Mouse (Mus musculus) midbrain, embryonic 14.5 days (tissue): ENCODE results near the gene Usp33. TPM values are rescaled to one million over a fixed set of nuclear protein-coding genes. Genes with fewer than 3 reads are reported as not detected.

ENCODE experiments used
- ATAC-seq: fragments of 200-750 bp; cut with Nextera tagmentation; 2 replicates; pipeline ENCODE4 v1.8.0; 2017; ENCODE audit warnings: moderate number of reproducible peaks, moderate library complexity; ENCODE audit not compliant: low FRiP score, low TSS enrichment
- DNase-seq: peaks from one replicate; pipeline ENCODE4 v3.0.0-alpha.2; 2015
- H3K27ac ChIP-seq: fragments of 300-500 bp; sonication (generic); replicated peaks from 2 replicates; pipeline ENCODE4 v1.5.1; 2014; ENCODE audit warnings: mild to moderate bottlenecking, low read depth, low read length, moderate library complexity
- H3K27me3 ChIP-seq: fragments of 300-500 bp; sonication (generic); 2 replicates; pipeline ENCODE4 v1.6.1; 2014; ENCODE audit warnings: low read length, control low read depth, mixed read lengths; ENCODE audit not compliant: control insufficient read depth, insufficient read depth
- H3K36me3 ChIP-seq: fragments of 300-500 bp; sonication (generic); 2 replicates; pipeline ENCODE4 v1.6.1; 2014; ENCODE audit warnings: low read length, control low read depth; ENCODE audit not compliant: control insufficient read depth, insufficient read depth
- H3K4me1 ChIP-seq: fragments of 300-500 bp; sonication (generic); 2 replicates; pipeline ENCODE4 v1.6.1; 2014; ENCODE audit warnings: mild to moderate bottlenecking, antibody characterized with exemption, low read length, control low read depth; ENCODE audit not compliant: control insufficient read depth, insufficient read depth
- H3K4me2 ChIP-seq: fragments of 300-500 bp; sonication (generic); 2 replicates; pipeline ENCODE4 v1.6.1; 2014; ENCODE audit warnings: mild to moderate bottlenecking, low read length, moderate library complexity
- H3K4me3 ChIP-seq: fragments of 300-500 bp; sonication (generic); replicated peaks from 2 replicates; pipeline ENCODE4 v1.5.1; 2014; ENCODE audit warnings: low read depth, low read length
- H3K9ac ChIP-seq: fragments of 300-500 bp; sonication (generic); replicated peaks from 2 replicates; pipeline ENCODE4 v1.6.1; 2014; ENCODE audit warnings: mild to moderate bottlenecking, low read length, moderate library complexity
- H3K9me3 ChIP-seq: fragments of 300-500 bp; sonication (generic); 2 replicates; pipeline ENCODE4 v1.6.1; 2016; ENCODE audit warnings: low read length, control low read depth, mixed read lengths; ENCODE audit not compliant: control insufficient read depth
- WGBS: fragments of 180-500 bp; shearing (Covaris S2); extraction: QIAGEN DNeasy Blood & Tissue Kit; methylation state at CpG from one replicate; pipeline ENCODE4 v1.1.7; 2014; 5-methylcytosine and 5-hydroxymethylcytosine counted together
- polyA plus RNA-seq: library from polyadenylated mRNA; unstranded; fragments of >200 nt; fragmentation: Nextera tagmentation; extraction: Ambion mirVana; gene quantifications from 2 replicates; pipeline ENCODE4 v1.2.1, GENCODE M21; 2014

Gene Usp33
- polyA plus RNA-seq, 1 experiment from 2014 or later: 117 TPM

DNA sequence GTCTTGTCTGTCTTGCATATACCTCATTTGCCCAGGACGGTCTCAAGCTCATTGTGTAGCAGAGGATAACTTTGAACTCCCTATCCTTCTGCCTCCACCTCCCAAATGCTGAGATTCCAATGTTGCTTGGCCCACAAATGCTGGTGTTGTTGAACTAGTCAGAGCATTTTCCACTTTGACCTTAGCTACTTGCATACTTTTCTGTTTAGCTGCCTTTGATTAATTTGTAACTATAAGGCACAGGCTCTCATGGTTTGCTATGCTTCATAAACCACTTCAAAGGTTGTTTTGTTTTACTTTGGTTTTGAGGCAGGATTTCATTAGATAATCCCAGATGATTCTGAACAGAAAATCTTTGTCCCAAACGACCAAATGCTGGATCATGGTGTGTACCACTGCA, 57.5 kb downstream of the Usp33 start:
- Histone ChIP-seq H3K4me3 (no peak overlapping the region), H3K4me2 (no peak overlapping the region), H3K9me3 (no peaks in the 10 kb centered on the region), H3K9ac (no peak overlapping the region), H3K36me3 (no peaks in the 10 kb centered on the region), H3K4me1 (no peaks in the 10 kb centered on the region), H3K27me3 (no peaks in the 10 kb centered on the region), H3K27ac (no peak overlapping the region)
- no peak for DNase-seq
- 70% methylated on average over 2 of the region's 2 CpGs for WGBS
- ATAC-seq: no peak

- no peaks in the 10 kb centered on the region for H3K27me3 ChIP-seq
- no peak overlapping the region for H3K9ac ChIP-seq
- H3K4me1 ChIP-seq: no peaks in the 10 kb centered on the region
- no peak overlapping the region for H3K4me2 ChIP-seq
- WGBS: 94% methylated on average over 7 of the region's 7 CpGs
- H3K27ac ChIP-seq: no peak overlapping the region
- no peaks in the 10 kb centered on the region for H3K9me3 ChIP-seq
- no peaks in the 10 kb centered on the region for H3K36me3 ChIP-seq
- DNase-seq: no peak
- H3K4me3 ChIP-seq: no peak overlapping the region
- no peak for ATAC-seq
These were observed 59.1 kb downstream of the Usp33 start for GRCm38 (mm10) chr3:152405420-152405819.

DNA sequence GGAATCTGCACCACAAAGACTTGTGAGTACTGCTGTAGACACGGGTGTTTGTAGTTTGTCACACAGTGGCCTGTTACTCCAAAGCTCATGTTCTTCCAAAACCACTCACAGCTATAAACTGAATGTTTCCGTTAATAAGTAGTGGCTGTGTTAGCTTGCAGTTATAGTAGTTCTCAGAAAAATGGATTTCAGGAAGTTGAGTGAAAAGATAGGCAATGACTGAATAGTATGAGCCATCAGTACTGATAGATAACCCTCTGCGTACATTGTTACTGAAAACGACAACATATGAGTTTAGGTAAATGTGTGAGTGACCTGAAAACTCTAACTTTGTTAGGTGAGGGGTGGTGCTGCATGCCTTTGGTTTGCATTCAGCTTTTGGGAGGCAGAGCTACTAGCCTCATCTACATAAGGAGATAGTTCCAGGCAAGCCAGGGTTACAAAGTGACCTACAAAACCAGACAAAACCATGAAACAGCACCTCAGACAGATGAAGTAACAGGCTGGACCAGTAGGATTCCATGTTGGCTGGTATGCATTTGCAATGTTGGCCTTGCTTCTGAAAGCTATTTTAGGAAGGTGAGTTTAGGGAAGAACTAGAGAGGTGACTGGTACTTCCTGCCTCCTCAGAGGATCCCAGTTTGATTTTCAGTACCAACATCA, 59.8 kb downstream of the Usp33 start:
- H3K9me3 ChIP-seq: no peaks in the 10 kb centered on the region
- no peaks in the 10 kb centered on the region for H3K4me1 ChIP-seq
- H3K4me2 ChIP-seq: no peak overlapping the region
- WGBS: 91% methylated on average over 4 of the region's 4 CpGs
- ATAC-seq: no peak
- H3K9ac ChIP-seq: no peak overlapping the region
- no peaks in the 10 kb centered on the region for H3K27me3 ChIP-seq
- H3K36me3 ChIP-seq: no peaks in the 10 kb centered on the region
- no peak for DNase-seq
- H3K27ac ChIP-seq: no peak overlapping the region
- no peak overlapping the region for H3K4me3 ChIP-seq

- Histone ChIP-seq H3K27ac (no peak overlapping the region), H3K36me3 (no peaks in the 10 kb centered on the region), H3K9me3 (no peaks in the 10 kb centered on the region), H3K9ac (no peak overlapping the region), H3K4me1 (no peaks in the 10 kb centered on the region), H3K27me3 (no peaks in the 10 kb centered on the region), H3K4me3 (no peak overlapping the region), H3K4me2 (no peak overlapping the region)
- ATAC-seq (no peak), DNase-seq (no peak)
- WGBS: 93% methylated on average over 7 of the region's 7 CpGs
These were observed 64.8 kb downstream of the Usp33 start for GRCm38 (mm10) chr3:152410980-152411551.

- Histone ChIP-seq H3K9me3 (no peaks in the 10 kb centered on the region), H3K4me1 (no peaks in the 10 kb centered on the region), H3K9ac (no peak overlapping the region), H3K27ac (no peak overlapping the region), H3K27me3 (no peaks in the 10 kb centered on the region), H3K36me3 (no peaks in the 10 kb centered on the region), H3K4me2 (no peak overlapping the region), H3K4me3 (no peak overlapping the region)
- WGBS: 90% methylated on average over 4 of the region's 4 CpGs
- ATAC-seq: no peak
- DNase-seq: no peak
These were observed 66.1 kb downstream of the Usp33 start for GRCm38 (mm10) chr3:152412362-152412761.

DNA sequence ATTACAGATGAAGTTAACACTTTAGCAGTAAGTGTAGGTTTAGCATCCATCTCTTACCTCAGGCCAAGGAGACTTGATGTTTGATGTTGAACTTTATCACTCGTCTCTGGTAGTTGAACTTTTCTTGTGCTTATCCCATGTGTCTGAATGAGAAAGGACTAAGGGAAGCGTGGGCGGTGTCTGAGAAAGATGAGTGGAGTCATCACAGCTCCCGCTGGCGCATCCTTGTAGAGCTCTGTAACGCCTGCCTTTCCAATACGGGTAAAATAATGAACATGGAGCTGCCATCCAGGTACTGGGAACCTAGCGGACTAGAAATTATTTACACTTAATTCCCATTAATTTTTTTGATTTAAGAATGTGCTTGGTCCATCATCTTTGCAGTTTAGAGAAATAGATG, 82.6 kb downstream of the Usp33 start:
- H3K27me3 ChIP-seq: no peaks in the 10 kb centered on the region

GRCm38 (mm10) chr3:152432677-152433076, 86.4 kb downstream of the Usp33 start:
- ATAC-seq (no peak), DNase-seq (no peak)
- Histone ChIP-seq H3K9ac (no peak overlapping the region), H3K4me2 (no peak overlapping the region), H3K27me3 (no peaks in the 10 kb centered on the region), H3K36me3 (peaks cover 15% of the 10 kb centered on the region), H3K9me3 (no peaks in the 10 kb centered on the region), H3K4me3 (no peak overlapping the region), H3K27ac (no peak overlapping the region), H3K4me1 (no peaks in the 10 kb centered on the region)
- WGBS: 95% methylated on average over 7 of the region's 7 CpGs

More for the DNA sequence above, 82.6 kb downstream of the Usp33 start:
- Histone ChIP-seq H3K9ac (no peak overlapping the region), H3K4me2 (no peak overlapping the region), H3K4me1 (no peaks in the 10 kb centered on the region), H3K36me3 (peaks cover 27% of the 10 kb centered on the region), H3K27ac (no peak overlapping the region), H3K4me3 (no peak overlapping the region), H3K9me3 (no peaks in the 10 kb centered on the region)
- ATAC-seq (no peak), DNase-seq (no peak)
- WGBS: 93% methylated on average over 8 of the region's 8 CpGs

DNA sequence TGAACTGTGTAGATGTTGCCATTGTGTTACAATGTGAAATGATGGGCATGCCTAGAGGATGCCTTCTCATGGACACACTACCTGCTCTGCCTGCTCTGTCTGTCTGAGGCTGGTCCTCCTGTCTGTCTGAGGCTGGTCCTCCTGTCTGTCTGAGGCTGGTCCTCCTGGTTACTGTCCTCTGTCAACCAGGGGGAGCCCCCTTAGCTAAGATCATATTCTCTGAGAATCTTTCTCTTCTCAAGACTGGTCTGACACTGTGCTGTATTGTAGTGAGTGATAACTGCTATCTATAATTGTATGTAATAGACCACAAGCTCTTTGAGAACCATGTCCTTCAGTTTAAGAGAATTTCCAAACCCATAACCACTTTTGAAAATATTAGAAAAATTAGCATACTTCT, 89.3 kb downstream of the Usp33 start:
- Histone ChIP-seq H3K36me3 (no peaks in the 10 kb centered on the region), H3K4me3 (no peak overlapping the region), H3K27me3 (no peaks in the 10 kb centered on the region), H3K4me1 (no peaks in the 10 kb centered on the region), H3K4me2 (no peak overlapping the region), H3K27ac (no peak overlapping the region), H3K9ac (no peak overlapping the region), H3K9me3 (no peaks in the 10 kb centered on the region)
- ATAC-seq (no peak), DNase-seq (no peak)

DNA sequence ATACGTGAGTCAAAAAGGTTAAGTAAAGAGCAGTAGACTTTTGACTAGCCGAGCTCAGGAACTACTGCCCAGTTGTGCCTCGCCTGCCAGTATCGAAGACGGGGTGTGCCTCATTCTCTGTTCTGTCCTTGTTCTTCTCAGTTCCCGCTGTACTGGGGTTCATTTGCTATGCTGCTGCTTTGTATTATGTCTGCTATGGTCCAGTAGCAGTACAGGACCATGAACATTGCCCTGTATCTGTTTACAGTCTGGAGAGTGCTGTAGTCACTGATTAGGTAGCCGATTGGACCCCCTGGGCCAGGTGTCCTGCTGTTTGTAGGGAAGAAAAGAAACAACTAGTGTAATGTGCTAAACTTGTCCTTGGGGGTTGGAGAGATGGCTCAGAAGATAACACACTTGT, 91.8 kb downstream of the Usp33 start:
- H3K9me3 ChIP-seq: no peaks in the 10 kb centered on the region
- no peak overlapping the region for H3K27ac ChIP-seq
- no peaks in the 10 kb centered on the region for H3K36me3 ChIP-seq
- no peak overlapping the region for H3K4me3 ChIP-seq
- no peaks in the 10 kb centered on the region for H3K27me3 ChIP-seq
- no peak overlapping the region for H3K4me2 ChIP-seq
- DNase-seq (no peak), ATAC-seq (no peak)
- WGBS: 96% methylated on average over 7 of the region's 7 CpGs
- H3K9ac ChIP-seq: no peak overlapping the region
- H3K4me1 ChIP-seq: no peaks in the 10 kb centered on the region
